Mouse (Mus musculus): Measurements from ENCODE around the gene Tmem216. TPM values are rescaled to one million over a fixed set of nuclear protein-coding genes. Genes with fewer than 3 reads are reported as not detected.
A peak's percentile ranks its signal among the peaks of the same experiment; 100 is the strongest.

The Tmem216 gene
- total RNA-seq, 2 experiments from 2014 or later = 11.1 to 12.7 TPM

- DNase-seq (ENCODE audit: low spot score in 2 of 2) = no peak
- intact Hi-C loops (cut with DNase I) = no loop called here
Observed at GRCm38 (mm10) chr19:10502571-10502970, 53.5 kb downstream of the Tmem216 start.

DNA sequence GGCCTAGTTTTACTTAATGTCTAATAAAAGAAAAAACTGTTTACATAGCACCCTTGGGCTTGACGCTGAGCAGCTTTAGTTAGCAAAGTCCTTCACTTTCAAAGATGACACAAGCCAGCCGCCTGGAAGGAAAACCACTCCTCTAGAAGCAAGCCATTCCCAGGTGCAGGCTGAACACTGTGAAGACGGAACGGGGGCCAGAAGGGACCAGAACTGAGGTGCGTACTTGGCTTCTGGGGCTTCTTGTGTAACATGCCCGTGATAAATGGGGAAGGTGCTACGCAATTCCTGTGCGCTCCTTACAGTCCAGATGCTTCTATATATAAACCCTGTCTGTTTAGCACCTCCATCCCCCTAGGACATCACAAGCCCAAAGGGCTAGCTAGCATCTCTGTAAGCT, 55.5 kb downstream of the Tmem216 start:
- no peak for DNase-seq (ENCODE audit: low spot score in 2 of 2)
- intact Hi-C loops (cut with DNase I) = no loop called here

- DNase-seq (ENCODE audit: low spot score in 2 of 2) = no peak
- intact Hi-C loops (cut with DNase I) = no loop called here
Observed at GRCm38 (mm10) chr19:10497512-10498160, 58.4 kb downstream of the Tmem216 start.

- intact Hi-C loops (cut with DNase I) = no loop called here
- no peak for DNase-seq (ENCODE audit: low spot score in 2 of 2)
Observed at GRCm38 (mm10) chr19:10496976-10497375, 59.1 kb downstream of the Tmem216 start.

DNA sequence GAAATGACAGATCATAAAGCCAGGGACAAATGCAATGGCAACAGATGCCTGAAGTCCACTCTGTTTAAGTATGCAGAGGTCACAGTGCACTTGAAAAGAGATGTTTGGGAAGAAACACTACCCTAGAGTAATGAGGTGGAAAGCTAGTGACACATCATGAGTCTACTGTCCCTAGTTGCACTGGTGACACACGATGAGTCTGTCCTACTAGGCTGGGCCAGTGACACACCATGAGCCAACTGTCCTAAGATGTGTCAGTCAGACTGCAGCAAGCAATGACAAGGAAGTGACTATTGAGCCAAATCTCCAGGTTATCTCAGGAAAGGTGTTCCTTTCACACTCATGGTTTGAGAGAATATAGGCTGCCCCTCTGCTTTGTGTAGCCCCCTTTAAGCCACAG, 60.4 kb downstream of the Tmem216 start:
- intact Hi-C loops (cut with DNase I) = no loop called here
- DNase-seq (ENCODE audit: low spot score in 2 of 2) = no peak

- peak; percentile 37 to 55 for DNase-seq (ENCODE audit: low spot score in 2 of 2)
- intact Hi-C loops (cut with DNase I) = loop anchor here (1.0 to 2.0 kb wide), 2 partner anchors 37 to 154 kb away; no protein-coding TSS in a partner anchor
Observed at GRCm38 (mm10) chr19:10486264-10486738, 69.7 kb downstream of the Tmem216 start.

Other genes starting within 250 kb of the Tmem216 start
- gene Syt7, start 167.1 kb downstream of the Tmem216 start, total RNA-seq (2021) = 100 to 1,000 TPM; 331 to 365 TPM
- 10 to 100 TPM; 16.3 to 21.2 TPM for gene Lrrc10b, start 98.8 kb downstream of the Tmem216 start, total RNA-seq (2021)
- gene Ppp1r32, start 73.3 kb downstream of the Tmem216 start, total RNA-seq (2021) = 1 to 10 TPM in 1 of 2 experiments, under 1 TPM in 1; 0.86 to 1.2 TPM
- gene Cpsf7, start 31.0 kb downstream of the Tmem216 start, total RNA-seq (2021) = 10 to 100 TPM; 67.8 to 88.8 TPM
- 10 to 100 TPM; 53.6 to 60.8 TPM for gene Sdhaf2, start 30.1 kb downstream of the Tmem216 start, total RNA-seq (2021)
- gene Cyb561a3, start 20.9 kb upstream of the Tmem216 start, total RNA-seq (2021) = 10 to 100 TPM; 11.8 to 13.9 TPM
- 10 to 100 TPM; 11.6 to 16.5 TPM for gene Tmem138, start 21.1 kb upstream of the Tmem216 start, total RNA-seq (2021)
- 100 to 1,000 TPM; 193 to 209 TPM for gene Ddb1, start 49.1 kb upstream of the Tmem216 start, total RNA-seq (2021)
- 10 to 100 TPM; 20.0 to 23.1 TPM for gene Tkfc, start 49.4 kb upstream of the Tmem216 start, total RNA-seq (2021)
- gene Vwce, start 78.0 kb upstream of the Tmem216 start, total RNA-seq (2021) = under 1 TPM; 0.35 to 0.66 TPM
- not detected for gene Pga5, start 121.8 kb upstream of the Tmem216 start, total RNA-seq (2021)
- gene Vps37c, start 132.5 kb upstream of the Tmem216 start, total RNA-seq (2021) = 10 to 100 TPM; 23.0 to 23.2 TPM
- gene Cd5, start 182.8 kb upstream of the Tmem216 start, total RNA-seq (2021) = not detected

All from left cerebral cortex, postnatal 36 days (tissue).